Mouse (Mus musculus) naive thymus-derived CD4-positive, alpha-beta T cell, adult 2 months (primary cell): Measurements from ENCODE around the gene Tpgs1.

Source experiments
- DNase-seq: peaks from one replicate; pipeline ENCODE4 v3.0.0-alpha.2; 2011; ENCODE audit warnings: low read depth

The Tpgs1 gene

GRCm38 (mm10) chr10:79668771-79669575 is at the start of gene Tpgs1:
TSS of gene Tpgs1 (plus strand) at chr10:79669369.
- DNase-seq = peak; percentile 96

DNA sequence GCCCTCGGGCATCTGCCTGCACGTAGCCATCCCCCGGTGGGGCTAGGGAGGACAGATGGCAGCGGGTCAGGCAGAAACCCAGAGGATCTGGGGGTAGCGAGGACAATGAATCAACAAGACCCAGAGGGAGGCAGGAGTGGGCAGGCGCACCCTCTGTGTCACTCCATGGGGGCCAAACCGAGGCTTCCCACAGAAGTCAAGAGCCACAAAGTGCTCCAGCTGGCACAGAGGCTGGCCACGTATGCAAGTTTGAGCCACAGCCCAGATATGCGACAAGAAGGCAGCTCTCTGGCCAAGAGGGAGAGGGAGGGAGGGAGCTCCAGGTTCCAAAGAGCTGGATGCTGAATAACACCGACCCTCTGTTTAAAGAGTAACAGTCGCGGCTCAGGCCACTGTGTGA is 45.2 kb upstream of the Tpgs1 start:
- no peak for DNase-seq

- no peak for DNase-seq
These were observed 43.8 kb upstream of the Tpgs1 start for GRCm38 (mm10) chr10:79625398-79625797.

- no peak for DNase-seq
These were observed 43.0 kb upstream of the Tpgs1 start for GRCm38 (mm10) chr10:79626156-79626555.

DNA sequence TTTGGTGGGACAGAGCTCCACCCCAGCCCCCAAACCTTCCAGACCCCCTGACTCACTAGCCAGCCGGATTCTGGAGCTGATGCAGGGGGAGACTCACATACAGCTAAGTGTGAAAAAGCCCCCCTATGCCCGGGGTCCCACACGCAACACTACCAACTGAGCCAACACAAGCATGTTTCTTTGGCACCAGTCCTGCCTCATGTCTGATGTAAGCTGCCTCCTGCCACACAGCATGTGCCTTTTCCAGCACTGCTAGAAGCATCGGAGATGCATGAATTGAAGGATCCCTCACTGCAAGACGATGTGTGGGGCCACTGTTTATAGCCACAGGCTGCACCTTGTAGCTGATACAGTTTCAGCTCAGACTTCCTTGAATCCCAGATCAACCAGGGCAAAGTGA is 40.8 kb upstream of the Tpgs1 start:
- DNase-seq = no peak

DNA sequence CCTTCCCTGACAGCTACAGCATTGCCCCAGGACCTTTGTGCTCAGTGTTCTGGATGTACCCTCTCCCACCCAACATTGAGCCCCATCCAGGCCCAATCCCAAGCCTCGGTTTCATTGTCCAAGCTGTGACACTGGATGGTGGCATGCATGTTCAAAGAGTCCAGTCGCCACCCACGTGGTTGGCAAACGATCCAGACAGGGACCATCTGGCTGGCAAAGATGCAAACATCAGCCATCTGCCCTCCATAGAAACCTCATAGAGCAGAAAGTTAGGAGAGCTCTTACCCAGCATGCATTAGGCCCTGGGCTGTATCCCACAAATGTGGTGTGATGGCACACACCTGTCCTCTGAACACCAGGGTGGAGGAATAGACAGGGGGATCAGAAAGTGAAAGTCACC is 37.7 kb upstream of the Tpgs1 start:
- no peak for DNase-seq

- DNase-seq = no peak
These were observed 36.0 kb upstream of the Tpgs1 start for GRCm38 (mm10) chr10:79633006-79633777.

DNA sequence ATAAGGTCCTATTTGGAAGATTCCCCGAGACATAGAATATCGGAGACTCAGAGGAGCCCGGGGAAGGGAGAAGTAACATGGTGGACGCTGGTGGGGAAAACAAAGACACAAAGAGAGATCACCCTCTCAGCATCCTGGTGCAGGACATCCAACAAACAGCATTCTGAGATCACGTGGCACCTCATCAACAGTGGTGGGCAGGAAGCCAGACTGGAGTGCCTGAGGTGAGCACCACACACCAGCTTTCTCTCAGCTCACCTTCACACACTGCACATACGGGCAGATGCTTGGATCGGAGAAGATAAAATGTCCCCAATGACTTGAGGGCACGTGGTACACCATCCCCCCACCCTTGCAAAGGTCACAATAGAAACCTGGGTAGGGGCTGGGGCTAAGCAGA is 32.9 kb upstream of the Tpgs1 start:
- DNase-seq = no peak

DNA sequence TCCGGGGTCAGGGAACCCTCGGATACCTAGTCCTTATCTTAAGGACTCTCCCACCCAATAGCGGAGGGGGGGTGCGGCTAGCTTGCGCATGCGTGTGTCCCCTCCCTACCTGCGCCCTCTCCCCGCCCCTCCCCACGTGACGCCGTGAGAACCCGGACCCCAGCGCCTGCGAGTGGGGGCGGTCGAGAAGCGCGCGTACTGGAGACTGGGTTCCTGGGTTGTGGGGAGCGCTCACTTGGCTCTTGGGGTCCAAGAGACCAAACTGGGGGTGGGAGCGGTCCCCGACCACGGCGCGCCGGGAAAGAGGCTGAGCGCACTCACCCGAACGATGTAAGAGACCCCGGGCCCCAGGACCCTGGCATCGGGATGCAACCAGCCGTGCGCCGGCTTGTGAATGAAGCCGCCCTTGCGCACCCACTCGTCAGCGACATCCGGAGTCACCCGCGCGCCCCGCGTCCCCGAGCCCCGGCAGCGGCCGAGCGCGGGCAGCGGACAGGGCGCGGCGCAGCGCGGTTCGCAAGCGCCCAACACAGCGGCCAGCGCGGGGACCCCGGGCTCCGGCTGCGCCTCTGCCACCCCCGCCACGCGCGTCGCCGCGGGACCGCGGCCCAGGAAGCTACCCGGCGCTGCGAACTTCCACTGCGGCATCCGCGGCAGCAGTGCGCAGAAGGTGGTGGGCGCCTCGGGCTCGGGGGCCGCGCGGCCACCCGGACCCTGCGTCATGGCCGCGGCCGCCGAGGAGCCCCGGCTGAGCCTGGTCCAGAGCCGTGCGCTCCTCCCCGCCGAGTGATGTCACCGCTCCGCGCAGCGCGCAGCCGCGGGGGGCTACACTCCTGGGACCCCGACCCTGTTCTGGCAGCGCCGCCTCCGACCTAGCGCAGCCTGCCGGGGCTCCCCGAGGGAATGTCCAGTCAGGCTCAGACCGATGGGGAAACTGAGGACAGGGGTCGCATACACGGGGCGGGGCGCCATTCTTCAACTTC is 31.8 kb upstream of the Tpgs1 start, which contains the start of gene Shc2:
Shc2 (minus strand) TSS at position 791 of the 983 bp plus-strand sequence.
- DNase-seq = no peak

GRCm38 (mm10) chr10:79638486-79639204 is 30.5 kb upstream of the Tpgs1 start:
- no peak for DNase-seq

GRCm38 (mm10) chr10:79645711-79646110 is 23.5 kb upstream of the Tpgs1 start, which contains the start of gene Odf3l2:
TSS of gene Odf3l2 (minus strand) at chr10:79645738.
- DNase-seq = no peak

DNA sequence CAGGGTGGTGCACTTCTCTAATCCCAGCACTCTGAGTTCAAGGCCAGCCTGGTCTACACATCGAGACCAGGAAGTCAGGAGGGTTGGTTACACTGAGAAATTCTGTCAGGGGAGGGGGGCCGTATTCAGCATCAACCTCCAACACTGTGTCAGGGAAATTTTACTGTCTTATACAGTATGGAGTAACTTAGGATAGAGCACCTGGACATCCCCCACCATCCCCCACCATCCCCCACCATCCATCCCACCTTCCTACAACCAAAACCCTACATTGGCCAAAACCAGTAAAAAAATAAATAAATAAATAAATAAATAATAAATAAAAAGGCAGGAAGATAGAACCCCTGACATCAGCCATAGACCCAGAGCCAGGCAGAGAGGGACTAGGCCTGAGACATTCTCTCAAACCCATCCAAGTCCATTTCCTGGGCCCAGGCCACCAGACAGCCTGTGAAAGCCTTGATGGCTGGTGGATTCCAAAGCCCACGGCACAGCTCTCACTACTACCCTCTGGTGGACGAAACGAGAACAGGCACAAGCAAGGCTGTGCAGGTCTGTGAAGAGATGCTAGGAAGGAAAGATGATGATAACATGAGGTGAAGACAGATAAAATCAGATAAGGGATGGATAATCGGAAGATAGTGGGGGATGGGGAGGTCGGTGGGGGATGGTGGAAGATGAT is 20.0 kb upstream of the Tpgs1 start:
- peak; percentile 82 for DNase-seq

DNA sequence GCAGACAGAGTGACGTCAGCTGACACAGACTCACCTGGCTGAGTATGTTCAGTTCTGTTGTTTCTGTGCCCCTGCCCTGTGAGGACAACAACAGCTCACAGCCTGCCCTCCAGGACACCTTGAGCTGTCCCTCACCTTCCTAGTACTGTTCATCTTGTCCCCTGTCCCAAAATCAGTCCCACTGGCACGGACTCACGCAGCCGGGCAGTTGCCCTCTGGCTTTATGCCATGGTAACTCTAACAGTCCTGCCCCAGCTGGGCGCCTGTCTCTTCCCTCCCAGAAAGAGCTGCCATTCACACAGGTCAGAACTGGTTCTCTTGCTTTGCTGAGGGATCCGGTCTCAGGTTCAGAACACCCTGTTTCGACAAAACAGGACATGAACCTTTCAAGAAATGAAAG is 16.4 kb upstream of the Tpgs1 start:
- DNase-seq = no peak

DNA sequence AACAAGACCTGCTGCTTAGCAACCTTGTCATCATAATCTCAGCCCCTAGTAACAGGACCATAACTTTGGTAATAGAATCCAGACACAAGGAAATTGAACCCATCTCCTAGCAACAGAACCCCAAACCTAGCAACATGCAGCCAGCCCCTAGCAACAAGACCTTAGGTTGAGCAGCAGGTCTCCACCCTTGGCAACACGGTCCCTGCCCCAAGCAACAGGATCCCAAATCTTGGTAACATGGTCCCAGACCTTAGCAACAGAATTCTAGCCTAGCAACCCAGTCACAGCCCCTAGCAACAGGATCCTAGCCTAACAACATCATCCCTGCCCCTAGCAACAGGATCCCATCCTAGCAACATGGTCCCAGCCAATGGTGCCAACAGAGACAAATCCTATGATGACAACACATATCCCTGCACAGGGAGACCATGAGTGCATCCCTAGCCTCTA is 14.2 kb upstream of the Tpgs1 start:
- DNase-seq = no peak

- DNase-seq = no peak
These were observed 10.3 kb upstream of the Tpgs1 start for GRCm38 (mm10) chr10:79658829-79659228.

DNA sequence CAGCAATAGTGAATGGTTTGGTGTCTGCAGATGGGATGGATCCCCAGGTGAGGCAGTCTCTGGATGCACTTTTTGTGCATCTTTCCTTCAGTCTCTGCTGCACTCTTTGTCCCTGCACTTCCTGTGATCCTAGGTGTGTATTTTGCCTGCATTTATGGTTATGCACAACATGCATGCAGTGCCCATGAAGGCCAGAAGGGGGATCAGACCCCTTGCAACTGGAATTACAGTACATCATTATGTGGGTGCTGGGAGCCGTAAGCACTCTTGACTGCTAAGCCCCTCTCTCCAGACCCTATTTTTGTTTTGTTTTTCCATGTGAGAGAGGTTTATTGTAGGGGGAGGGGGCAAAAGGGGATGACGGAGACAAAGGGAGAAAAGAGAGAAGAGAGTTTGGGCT is 8.9 kb upstream of the Tpgs1 start:
- no peak for DNase-seq

DNA sequence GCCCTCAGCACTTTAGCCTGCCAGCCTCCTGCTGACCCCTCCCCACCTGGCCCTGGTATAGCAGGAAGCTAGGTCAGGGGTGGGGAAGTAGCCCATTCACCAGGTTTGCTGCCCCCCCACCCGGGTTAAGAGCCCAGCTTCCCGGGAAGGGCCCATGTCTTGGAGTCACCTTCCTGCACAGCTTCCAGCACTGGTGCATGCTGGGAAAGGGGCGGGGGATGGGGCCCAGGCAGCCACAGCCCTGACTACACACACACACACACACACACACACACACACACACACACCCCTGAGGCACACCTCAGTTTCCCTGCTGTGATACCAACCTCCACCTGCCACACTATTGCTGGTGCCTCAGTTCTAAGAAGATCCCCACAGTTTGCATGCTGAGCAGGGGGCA is 7.3 kb upstream of the Tpgs1 start:
- DNase-seq = no peak

- peak; percentile 82 for DNase-seq
These were observed 5.0 kb upstream of the Tpgs1 start, which contains the start of gene Madcam1 for GRCm38 (mm10) chr10:79664131-79664665. TSS of gene Madcam1 (plus strand) at chr10:79664559.

DNA sequence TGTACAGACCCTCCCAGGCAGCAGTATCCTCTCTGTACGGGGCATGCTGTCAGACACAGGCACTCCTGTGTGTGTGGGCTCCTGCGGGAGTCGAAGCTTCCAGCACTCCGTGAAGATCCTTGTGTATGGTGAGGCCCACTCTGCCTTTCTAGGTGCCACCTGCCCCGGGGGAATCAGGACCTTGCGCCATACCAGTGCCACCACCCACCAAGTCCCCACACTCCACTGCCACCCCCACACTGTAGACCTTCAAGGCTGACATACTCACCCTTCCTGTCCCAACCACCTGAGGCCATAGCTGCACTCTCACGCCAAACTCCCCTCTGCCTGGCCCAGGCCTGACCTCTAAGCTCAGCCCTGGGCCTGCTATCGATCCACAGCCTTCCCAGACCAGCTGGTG is 4.1 kb upstream of the Tpgs1 start:
- no peak for DNase-seq

GRCm38 (mm10) chr10:79666493-79666892 is 2.7 kb upstream of the Tpgs1 start:
- DNase-seq = no peak
